Mouse (Mus musculus) 3T3-L1 (cell line): ENCODE data around the gene Tomm7.
A peak's percentile ranks its signal among the peaks of the same experiment; 100 is the strongest.
"Not testable (repeated sequence)": the region's sequence is repeated elsewhere in the genome, so short reads cannot be mapped to it uniquely, and the experiment has no call there.

ENCODE experiments used
- DNase-seq: peaks from one replicate; pipeline ENCODE4 v3.0.0-alpha.2; 2015; ENCODE audit warnings: low read depth, low spot score

Tomm7 gene

GRCm38 (mm10) chr5:23843674-23844530, at the start of gene Tomm7:
TSS of gene Tomm7 (minus strand) at chr5:23844161.
- DNase-seq: peak; percentile 99

- no peak for DNase-seq
These were observed 49.3 kb upstream of the Tomm7 start for GRCm38 (mm10) chr5:23893156-23893863.

GRCm38 (mm10) chr5:23890734-23891133, 46.8 kb upstream of the Tomm7 start:
- DNase-seq: peak; percentile 40

- no peak for DNase-seq
These were observed 45.5 kb upstream of the Tomm7 start for GRCm38 (mm10) chr5:23889461-23889860.

GRCm38 (mm10) chr5:23887111-23887510, 43.1 kb upstream of the Tomm7 start:
- peak; percentile 79 for DNase-seq

GRCm38 (mm10) chr5:23874457-23874856, 30.5 kb upstream of the Tomm7 start:
- DNase-seq: no peak

GRCm38 (mm10) chr5:23872586-23872985, 28.6 kb upstream of the Tomm7 start:
- DNase-seq: peak; percentile 78

- DNase-seq: not testable (repeated sequence)
These were observed 27.4 kb upstream of the Tomm7 start for GRCm38 (mm10) chr5:23871323-23871722.

GRCm38 (mm10) chr5:23865941-23866340, 22.0 kb upstream of the Tomm7 start:
- no peak for DNase-seq

- no peak for DNase-seq
These were observed 20.3 kb upstream of the Tomm7 start for GRCm38 (mm10) chr5:23864054-23864965.

GRCm38 (mm10) chr5:23863166-23864053, 19.4 kb upstream of the Tomm7 start:
- no peak for DNase-seq

- DNase-seq: peak; percentile 63
These were observed 18.3 kb upstream of the Tomm7 start for GRCm38 (mm10) chr5:23862291-23862690.

GRCm38 (mm10) chr5:23861721-23862120, 17.8 kb upstream of the Tomm7 start:
- DNase-seq: no peak

GRCm38 (mm10) chr5:23859896-23860295, 15.9 kb upstream of the Tomm7 start:
- DNase-seq: no peak

- DNase-seq: no peak
These were observed 15.2 kb upstream of the Tomm7 start for GRCm38 (mm10) chr5:23859087-23859718.

- peak; percentile 46 for DNase-seq
These were observed 14.7 kb upstream of the Tomm7 start for GRCm38 (mm10) chr5:23858643-23859042.

GRCm38 (mm10) chr5:23858001-23858400, 14.0 kb upstream of the Tomm7 start:
- no peak for DNase-seq

- no peak for DNase-seq
These were observed 13.2 kb upstream of the Tomm7 start for GRCm38 (mm10) chr5:23857189-23857588.

- no peak for DNase-seq
These were observed 12.2 kb upstream of the Tomm7 start for GRCm38 (mm10) chr5:23856164-23856563.

GRCm38 (mm10) chr5:23855484-23855883, 11.5 kb upstream of the Tomm7 start:
- DNase-seq: no peak
